Mouse (Mus musculus): ENCODE measurements around the gene Krt20. TPM values are rescaled to one million over a fixed set of nuclear protein-coding genes. Genes with fewer than 3 reads are reported as not detected.
A peak's percentile ranks its signal among the peaks of the same experiment; 100 is the strongest.

Krt20 gene
- polyA plus RNA-seq, 1 experiment from 2014 or later = 0.24 TPM

DNA sequence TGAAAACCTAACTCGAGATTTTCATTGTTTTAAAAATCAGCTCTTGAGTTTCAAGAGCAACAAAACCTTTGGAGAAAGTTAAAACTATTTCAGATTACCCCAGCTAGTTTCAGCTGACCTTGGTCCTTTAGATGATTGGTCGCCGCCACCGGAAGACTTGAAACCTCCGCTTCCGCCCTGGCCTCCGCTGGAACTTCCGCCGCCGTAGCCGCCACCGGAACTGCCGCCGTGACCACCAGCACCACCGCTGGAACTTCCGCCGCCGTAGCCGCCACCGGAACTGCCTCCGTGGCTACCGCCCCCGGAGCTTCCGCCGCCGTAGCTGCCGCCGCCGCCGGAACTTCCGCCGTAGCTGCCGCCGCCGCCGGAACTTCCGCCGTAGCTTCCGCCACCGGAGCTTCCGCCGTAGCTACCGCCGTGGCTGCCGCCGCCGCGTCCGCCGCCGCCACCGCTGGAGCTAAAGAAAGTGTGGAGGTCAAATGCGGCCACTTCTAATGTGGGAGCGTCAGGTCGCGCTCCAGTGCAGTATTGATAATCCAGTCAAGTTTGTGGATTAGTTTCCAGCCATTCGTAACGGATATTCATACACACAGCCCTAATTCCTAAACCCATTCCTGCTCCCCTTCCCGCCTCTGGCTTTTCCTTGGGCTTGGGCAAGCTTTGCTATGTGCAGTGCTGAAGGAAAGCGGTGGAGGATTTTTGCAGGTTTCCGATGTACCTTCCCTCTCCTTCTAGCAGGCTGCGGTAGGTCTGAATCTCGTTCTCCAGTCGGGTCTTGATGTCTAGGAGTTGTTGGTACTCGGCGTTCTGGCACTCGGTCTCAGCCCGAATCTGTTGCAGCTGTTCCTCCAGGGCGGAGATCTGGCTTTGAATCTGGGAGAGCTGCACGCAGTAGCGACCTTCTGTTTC lies 51.9 kb downstream of the Krt20 start:
- Histone ChIP-seq H3K27me3 (peaks cover 20% of the 10 kb centered on the region), H3K4me3 (peak overlapping the region; percentile 59), H3K27ac (peak overlapping the region; percentile 98), H3K36me3 (no peaks in the 10 kb centered on the region), H3K9ac (peak overlapping the region; percentile 79), H3K9me3 (no peaks in the 10 kb centered on the region), H3K4me2 (peak overlapping the region; percentile 66), H3K4me1 (0 out of 2 replicates have a peak, but pooled peaks cover 7% of the 10 kb centered on the region)
- under 1% methylated on average over 71 of the region's 71 CpGs for WGBS
- ATAC-seq (ENCODE audit: insufficient number of reproducible peaks, insufficient read depth, low FRiP score, low TSS enrichment, low read depth) = peak; percentile 80; the same call in 1 of the 2 replicates

DNA sequence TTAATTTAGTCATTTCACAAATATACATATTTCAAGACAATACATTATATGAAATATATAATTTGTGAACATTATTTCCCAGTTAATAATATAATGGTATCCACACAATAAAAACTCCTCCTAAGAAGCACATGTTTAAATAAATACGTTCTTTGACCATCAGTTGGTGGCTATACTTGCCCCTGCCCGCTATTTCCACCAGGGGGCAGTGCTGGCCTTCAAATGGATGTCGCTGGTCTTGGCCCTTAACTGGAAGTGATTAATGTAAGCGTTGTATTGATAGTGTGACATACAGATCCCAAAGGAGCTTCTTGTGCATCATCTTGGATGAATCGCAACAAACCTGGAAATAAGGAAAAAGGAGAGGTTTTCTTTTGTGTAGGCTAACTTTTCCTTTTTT lies 58.4 kb downstream of the Krt20 start:
- no peak for ATAC-seq (ENCODE audit: insufficient number of reproducible peaks, insufficient read depth, low FRiP score, low TSS enrichment, low read depth)
- Histone ChIP-seq H3K4me2 (no peak overlapping the region), H3K9ac (no peak overlapping the region), H3K27ac (no peak overlapping the region), H3K9me3 (no peaks in the 10 kb centered on the region), H3K4me1 (no peaks in the 10 kb centered on the region), H3K27me3 (peaks cover 20% of the 10 kb centered on the region), H3K4me3 (no peak overlapping the region), H3K36me3 (no peaks in the 10 kb centered on the region)
- 11% methylated on average over 5 of the region's 5 CpGs for WGBS

Other genes with a start within 250 kb of the Krt20 start
- 307 and 334 TPM in 2 replicates for gene Smarce1, start 207.1 kb downstream of the Krt20 start, polyA plus RNA-seq (2015; fragmentation: Nextera tagmentation; extraction: Ambion mirVana)
- gene Krt222, start 194.1 kb downstream of the Krt20 start, polyA plus RNA-seq (2015; fragmentation: Nextera tagmentation; extraction: Ambion mirVana) = 0.41 and 0.42 TPM in 2 replicates
- gene Krt24, start 152.9 kb downstream of the Krt20 start, polyA plus RNA-seq (2015; fragmentation: Nextera tagmentation; extraction: Ambion mirVana) = 0.32 and 0.44 TPM in 2 replicates
- gene Krt25, start 115.2 kb downstream of the Krt20 start, polyA plus RNA-seq (2015; fragmentation: Nextera tagmentation; extraction: Ambion mirVana) = 0.12 and 0.34 TPM in 2 replicates
- 0.14 TPM in 1 of 2 replicates, not detected in the other for gene Krt26, start 100.2 kb downstream of the Krt20 start, polyA plus RNA-seq (2015; fragmentation: Nextera tagmentation; extraction: Ambion mirVana)
- gene Krt27, start 87.0 kb downstream of the Krt20 start, polyA plus RNA-seq (2015; fragmentation: Nextera tagmentation; extraction: Ambion mirVana) = 0.33 and 0.39 TPM in 2 replicates
- gene Krt28, start 63.2 kb downstream of the Krt20 start, polyA plus RNA-seq (2015; fragmentation: Nextera tagmentation; extraction: Ambion mirVana) = 1.1 and 1.4 TPM in 2 replicates
- gene Krt10, start 48.8 kb downstream of the Krt20 start, polyA plus RNA-seq (2015; fragmentation: Nextera tagmentation; extraction: Ambion mirVana) = 46.0 and 60.4 TPM in 2 replicates
- not detected in 2 replicates for gene Krt12, start 15.9 kb downstream of the Krt20 start, polyA plus RNA-seq (2015; fragmentation: Nextera tagmentation; extraction: Ambion mirVana)
- 5.1 and 9.0 TPM in 2 replicates for gene Krt23, start 55.0 kb upstream of the Krt20 start, polyA plus RNA-seq (2015; fragmentation: Nextera tagmentation; extraction: Ambion mirVana)
- not detected in 2 replicates for gene Krt39, start 83.2 kb upstream of the Krt20 start, polyA plus RNA-seq (2015; fragmentation: Nextera tagmentation; extraction: Ambion mirVana)
- gene Krt40, start 105.0 kb upstream of the Krt20 start, polyA plus RNA-seq (2015; fragmentation: Nextera tagmentation; extraction: Ambion mirVana) = not detected in 2 replicates
- gene Krtap3-3, start 112.7 kb upstream of the Krt20 start, polyA plus RNA-seq (2015; fragmentation: Nextera tagmentation; extraction: Ambion mirVana) = not detected in 2 replicates
- not detected in 2 replicates for gene Krtap3-2, start 118.7 kb upstream of the Krt20 start, polyA plus RNA-seq (2015; fragmentation: Nextera tagmentation; extraction: Ambion mirVana)
- gene Gm11939, start 121.3 kb upstream of the Krt20 start, polyA plus RNA-seq (2015; fragmentation: Nextera tagmentation; extraction: Ambion mirVana) = not detected in 2 replicates
- gene Krtap3-1, start 128.5 kb upstream of the Krt20 start, polyA plus RNA-seq (2015; fragmentation: Nextera tagmentation; extraction: Ambion mirVana) = not detected in 2 replicates
- not detected in 2 replicates for gene Krtap1-5, start 142.9 kb upstream of the Krt20 start, polyA plus RNA-seq (2015; fragmentation: Nextera tagmentation; extraction: Ambion mirVana)
- not detected in 2 replicates for gene Krtap1-4, start 145.5 kb upstream of the Krt20 start, polyA plus RNA-seq (2015; fragmentation: Nextera tagmentation; extraction: Ambion mirVana)
- gene Krtap1-3, start 153.2 kb upstream of the Krt20 start, polyA plus RNA-seq (2015; fragmentation: Nextera tagmentation; extraction: Ambion mirVana) = not detected in 2 replicates
- gene Krtap9-3, start 160.0 kb upstream of the Krt20 start, polyA plus RNA-seq (2015; fragmentation: Nextera tagmentation; extraction: Ambion mirVana) = not detected in 2 replicates
- not detected in 2 replicates for gene Gm11938, start 165.2 kb upstream of the Krt20 start, polyA plus RNA-seq (2015; fragmentation: Nextera tagmentation; extraction: Ambion mirVana)
- gene Gm11937, start 172.0 kb upstream of the Krt20 start, polyA plus RNA-seq (2015; fragmentation: Nextera tagmentation; extraction: Ambion mirVana) = not detected in 2 replicates
- gene Krtap2-4, start 176.7 kb upstream of the Krt20 start, polyA plus RNA-seq (2015; fragmentation: Nextera tagmentation; extraction: Ambion mirVana) = not detected in 2 replicates
- not detected in 2 replicates for gene Gm11562, start 182.3 kb upstream of the Krt20 start, polyA plus RNA-seq (2015; fragmentation: Nextera tagmentation; extraction: Ambion mirVana)
- not detected in 2 replicates for gene Krtap4-1, start 190.1 kb upstream of the Krt20 start, polyA plus RNA-seq (2015; fragmentation: Nextera tagmentation; extraction: Ambion mirVana)
- gene Krtap4-2, start 196.9 kb upstream of the Krt20 start, polyA plus RNA-seq (2015; fragmentation: Nextera tagmentation; extraction: Ambion mirVana) = not detected in 2 replicates
- not detected in 2 replicates for gene Krtap4-7, start 205.9 kb upstream of the Krt20 start, polyA plus RNA-seq (2015; fragmentation: Nextera tagmentation; extraction: Ambion mirVana)
- not detected in 2 replicates for gene Gm11555, start 212.1 kb upstream of the Krt20 start, polyA plus RNA-seq (2015; fragmentation: Nextera tagmentation; extraction: Ambion mirVana)
- not detected in 2 replicates for gene Gm11563, start 220.8 kb upstream of the Krt20 start, polyA plus RNA-seq (2015; fragmentation: Nextera tagmentation; extraction: Ambion mirVana)
- gene Krtap4-6, start 227.8 kb upstream of the Krt20 start, polyA plus RNA-seq (2015; fragmentation: Nextera tagmentation; extraction: Ambion mirVana) = not detected in 2 replicates